Mouse (Mus musculus) myocyte (in vitro differentiated cells): ENCODE measurements around the gene Slc22a12.

Source experiments
- CEBPB ChIP-seq: IDR thresholded peaks from 2 replicates; pipeline ENCODE4 v1.6.1; 2011; ENCODE audit warnings: mild to moderate bottlenecking, moderate library complexity; ENCODE audit not compliant: poor library complexity, insufficient read depth, severe bottlenecking
- E2F4 ChIP-seq: IDR thresholded peaks from one replicate; pipeline ENCODE4 v1.6.1; 2011; ENCODE audit warnings: mild to moderate bottlenecking, control low read depth, moderate library complexity; ENCODE audit not compliant: insufficient read depth
- MAX ChIP-seq: IDR thresholded peaks from one replicate; pipeline ENCODE4 v1.6.1; 2011; ENCODE audit warnings: low read depth, mild to moderate bottlenecking, control low read depth
- MYOD1 ChIP-seq, 3 experiments: IDR thresholded peaks; one replicate each; pipeline ENCODE4 v1.6.1; 2011; ENCODE audit warnings: control low read depth in 2 of 3, low read depth in 2 of 3, mild to moderate bottlenecking in 2 of 3, moderate library complexity in 1 of 3; ENCODE audit not compliant: insufficient read length in 2 of 3, control insufficient read depth in 1 of 3
- MYOG ChIP-seq, 3 experiments: IDR thresholded peaks; one replicate each; pipeline ENCODE4 v1.6.1; 2011; ENCODE audit warnings: control low read depth in 2 of 3, low read depth in 2 of 3, mild to moderate bottlenecking in 2 of 3; ENCODE audit not compliant: insufficient read length in 2 of 3, control insufficient read depth in 1 of 3, insufficient read depth in 1 of 3
- POLR2A ChIP-seq: IDR thresholded peaks from one replicate; pipeline ENCODE4 v1.6.1; 2011; ENCODE audit warnings: low read depth, mild to moderate bottlenecking, control low read depth, moderate library complexity; ENCODE audit not compliant: insufficient read length
- POLR2AphosphoS2 ChIP-seq: IDR thresholded peaks from one replicate; pipeline ENCODE4 v1.6.1; 2011; ENCODE audit warnings: low read depth, control low read depth; ENCODE audit not compliant: insufficient read length
- REST ChIP-seq: IDR thresholded peaks from one replicate; pipeline ENCODE4 v1.6.1; 2011; ENCODE audit warnings: mild to moderate bottlenecking, control low read depth, moderate library complexity; ENCODE audit not compliant: insufficient read depth, insufficient read length
- SRF ChIP-seq: IDR thresholded peaks from one replicate; pipeline ENCODE4 v1.6.1; 2011; ENCODE audit warnings: low read depth; ENCODE audit not compliant: control insufficient read depth, insufficient read length
- TCF12 ChIP-seq: IDR thresholded peaks from one replicate; pipeline ENCODE4 v1.6.1; 2011; ENCODE audit warnings: mild to moderate bottlenecking, control low read depth; ENCODE audit not compliant: poor library complexity, insufficient read depth, severe bottlenecking
- TCF3 ChIP-seq: IDR thresholded peaks from one replicate; pipeline ENCODE4 v1.6.1; 2011; ENCODE audit warnings: low read depth, control low read depth; ENCODE audit not compliant: insufficient read length
- USF1 ChIP-seq: IDR thresholded peaks from one replicate; pipeline ENCODE4 v1.6.1; 2011; ENCODE audit warnings: low read depth, mild to moderate bottlenecking, control low read depth, moderate library complexity

GRCm38 (mm10) chr19:6515448-6515847, 27.4 kb downstream of the Slc22a12 start:
- no peak for TF ChIP-seq POLR2AphosphoS2
- TF ChIP-seq POLR2A = no peak
- no peak for TF ChIP-seq MYOG (IDR thresholded peaks at IDR 0.05; ENCODE audit: control insufficient read depth in 1 of 3, insufficient read depth in 1 of 3, insufficient read length in 2 of 3, low read depth in 2 of 3)
- TF ChIP-seq CEBPB = no peak
- TF ChIP-seq USF1 = no peak
- no peak for TF ChIP-seq MYOD1 (IDR thresholded peaks at IDR 0.05; ENCODE audit: control insufficient read depth in 1 of 3, insufficient read length in 2 of 3, low read depth in 2 of 3)
- no peak for TF ChIP-seq MAX
- no peak for TF ChIP-seq TCF12
- no peak for TF ChIP-seq E2F4
- TF ChIP-seq REST = no peak
- TF ChIP-seq SRF = no peak
- TF ChIP-seq TCF3 = no peak
